In the genomic region with DNA sequence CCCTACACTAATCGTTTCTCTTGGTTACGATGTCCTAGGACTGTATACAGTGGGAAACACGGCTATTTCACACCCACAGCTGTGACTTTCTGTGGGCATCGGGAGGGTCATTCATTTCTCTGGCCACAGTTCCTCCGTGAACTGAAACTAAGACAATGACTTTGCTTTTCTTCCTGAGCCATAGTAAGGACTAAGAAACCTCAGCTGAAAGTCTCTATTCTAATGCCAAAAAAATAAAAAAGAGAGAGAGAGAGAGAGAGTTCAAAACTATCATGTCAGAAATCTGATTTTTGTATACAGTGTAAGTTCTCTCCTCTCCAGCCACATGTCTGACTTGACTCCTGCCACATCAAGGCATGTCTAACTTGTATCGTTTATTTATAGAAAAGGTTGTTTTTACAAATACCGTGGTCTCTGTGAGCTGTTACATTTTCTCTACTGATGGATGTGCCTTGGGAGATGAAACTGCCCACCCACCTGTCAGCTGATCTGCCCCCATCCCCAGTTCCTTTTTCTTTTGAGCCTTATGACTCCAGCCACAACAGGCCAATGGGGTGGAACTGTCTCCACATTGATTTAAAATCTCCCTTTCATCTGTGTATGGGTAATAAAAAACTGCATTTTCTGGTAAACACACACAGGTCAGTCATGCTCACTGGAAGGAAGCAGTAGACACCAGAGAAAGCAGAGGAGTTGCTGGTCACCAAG, we compare ENCODE assay signal across 23 mouse cellular contexts.
DNase-seq lines count a peak whose midpoint lies in the region; ATAC-seq lines count a peak whose summit lies in the region.
"Had no signal": no experiment of that assay in that cellular context is flagged by ENCODE, and none has a peak within 500 bp of the region (broad histone marks: within the 10 kb centered on the region; RNA-seq: fewer than 3 reads in every experiment).

No protein-coding gene starts in this region.

- H3K27me3 ChIP-seq in hindbrain, embryonic 10.5 days (ENCODE audit: insufficient read depth, poor library complexity, severe bottlenecking), result no peaks in the 10 kb centered on the region
- H3K27me3 ChIP-seq in hindbrain, embryonic 11.5 days (ENCODE audit: control insufficient read depth, insufficient read depth, low read length), result no peaks in the 10 kb centered on the region
- H3K27me3 ChIP-seq: embryonic facial prominence, embryonic 15.5 days; heart, embryonic 15.5 days; hindbrain, embryonic 15.5 days; Patski had no signal

- H3K36me3 ChIP-seq in hindbrain, embryonic 10.5 days, result no peaks in the 10 kb centered on the region; the same call in 1 of the 2 replicates
- no peaks in the 10 kb centered on the region for H3K36me3 ChIP-seq in hindbrain, embryonic 11.5 days (ENCODE audit: control insufficient read depth, insufficient read depth, low read length)
- H3K36me3 ChIP-seq: embryonic facial prominence, embryonic 15.5 days; forebrain, embryonic 12.5 days; heart, embryonic 15.5 days; hindbrain, embryonic 15.5 days had no signal

- H3K9ac ChIP-seq in hindbrain, embryonic 11.5 days (ENCODE audit: low read depth, low read length), result no peak overlapping the region
- H3K9ac ChIP-seq: embryonic facial prominence, embryonic 15.5 days; forebrain, embryonic 12.5 days; heart, embryonic 15.5 days; hindbrain, embryonic 15.5 days had no signal

- DNase-seq in hindbrain, embryonic 10.5 days (ENCODE audit: low spot score), result no peak
- no peak for DNase-seq in hindbrain, embryonic 11.5 days (ENCODE audit: low spot score)
- peak; percentile 70 for DNase-seq in A20 (ENCODE audit: low read depth, low spot score)
- no peak for DNase-seq in cerebellum, postnatal 14 days
- DNase-seq in thymus, postnatal 0 days (ENCODE audit: low spot score), result no peak
- DNase-seq: adrenal gland, postnatal 25 days; cerebellum, adult 11 months; cerebellum, adult 9-11 months; embryo, embryonic 11 days; gastrocnemius, postnatal 10 days; heart, adult 2 months; heart, postnatal 14 days had no signal

- H3K27ac ChIP-seq in hindbrain, embryonic 10.5 days, result peak overlapping the region; percentile 62
- H3K27ac ChIP-seq in hindbrain, embryonic 11.5 days (ENCODE audit: low read depth, low read length), result no peak overlapping the region
- H3K27ac ChIP-seq: embryonic facial prominence, embryonic 15.5 days; forebrain, embryonic 12.5 days; heart, adult 2 months; heart, embryonic 15.5 days; hindbrain, embryonic 15.5 days had no signal

- no peak overlapping the region for H3K4me3 ChIP-seq in hindbrain, embryonic 10.5 days
- no peak overlapping the region for H3K4me3 ChIP-seq in hindbrain, embryonic 11.5 days (ENCODE audit: low read depth, low read length)
- H3K4me3 ChIP-seq: embryonic facial prominence, embryonic 15.5 days; erythroblast, embryonic 14.5 days; forebrain, embryonic 12.5 days; heart, adult 2 months; heart, embryonic 15.5 days; hindbrain, embryonic 15.5 days had no signal

- H3K9me3 ChIP-seq in hindbrain, embryonic 10.5 days, result no peaks in the 10 kb centered on the region
- H3K9me3 ChIP-seq in hindbrain, embryonic 11.5 days (ENCODE audit: control insufficient read depth, low read length), result no peaks in the 10 kb centered on the region
- H3K9me3 ChIP-seq: embryonic facial prominence, embryonic 15.5 days; forebrain, embryonic 12.5 days; heart, embryonic 15.5 days; hindbrain, embryonic 15.5 days had no signal

- WGBS in hindbrain, embryonic 10.5 days, result 83% methylated on average over 7 of the region's 7 CpGs
- 81% methylated on average over 7 of the region's 7 CpGs for WGBS in hindbrain, embryonic 11.5 days

- H3K4me1 ChIP-seq in hindbrain, embryonic 10.5 days (replicated peaks), result peaks cover 33% of the 10 kb centered on the region
- no peaks in the 10 kb centered on the region for H3K4me1 ChIP-seq in hindbrain, embryonic 11.5 days (replicated peaks; ENCODE audit: control insufficient read depth, insufficient read depth, low read length)
- H3K4me1 ChIP-seq: heart, embryonic 15.5 days had no signal

- ATAC-seq in hindbrain, embryonic 11.5 days (ENCODE audit: low FRiP score), result no peak
- ATAC-seq in granulocyte monocyte progenitor cell, adult 5-6 weeks (replicated peaks; ENCODE audit: poor library complexity, severe bottlenecking), result peak; percentile 43
- peak; percentile 12 for ATAC-seq in megakaryocyte progenitor cell, adult 5-6 weeks (replicated peaks; ENCODE audit: poor library complexity)
- ATAC-seq: activated CD4-positive, CD25-positive, alpha-beta regulatory T cell, adult 4 months; forebrain, embryonic 16.5 days; Patski had no signal

- H3K4me2 ChIP-seq in hindbrain, embryonic 11.5 days (replicated peaks; ENCODE audit: low read depth, low read length), result no peak overlapping the region
- H3K4me2 ChIP-seq: embryonic facial prominence, embryonic 15.5 days; forebrain, embryonic 12.5 days; heart, embryonic 11.5 days; heart, embryonic 15.5 days; hindbrain, embryonic 15.5 days had no signal
